Mouse (Mus musculus) B cell, adult 2 months (primary cell): ENCODE measurements around the gene Gm20708.
A peak's percentile ranks its signal among the peaks of the same experiment; 100 is the strongest.
"Not testable (repeated sequence)": the region's sequence is repeated elsewhere in the genome, so short reads cannot be mapped to it uniquely, and the experiment has no call there.

Source experiments
- DNase-seq, 2 experiments: peaks; one replicate each; pipeline ENCODE4 v3.0.0; 2022

Gene Gm20708

DNA sequence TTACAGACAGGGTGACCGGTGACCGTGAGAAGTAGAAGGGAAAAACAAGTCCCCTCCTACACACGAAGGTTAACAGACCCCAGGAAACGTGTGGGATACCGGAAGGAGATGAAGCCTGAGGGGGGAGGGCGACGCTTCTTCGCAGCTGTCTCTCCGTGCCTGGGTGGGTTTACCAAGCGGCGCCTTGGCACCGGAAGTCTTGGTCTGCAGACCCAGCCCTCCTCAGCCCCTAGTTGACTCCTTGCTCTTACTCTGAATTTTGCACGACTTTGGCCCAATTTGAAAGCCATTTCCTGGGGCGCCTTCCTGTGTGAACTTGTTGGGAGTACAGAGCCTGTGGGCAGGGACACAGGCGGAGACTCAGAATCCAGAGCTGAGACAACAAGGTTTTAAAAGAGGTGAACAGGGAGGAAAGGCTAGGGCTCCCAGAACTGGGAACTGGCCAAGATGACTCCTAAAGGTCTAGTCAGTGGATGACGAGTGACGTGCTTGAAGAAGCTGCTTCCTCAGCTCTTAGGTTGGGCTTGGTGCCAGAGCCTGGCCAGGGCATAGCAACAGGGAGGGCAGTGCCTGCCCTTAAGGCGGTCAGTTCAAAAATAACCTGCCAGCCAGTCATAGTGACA is 28.2 kb upstream of the Gm20708 start:
- peak in 1 of 2 experiments; percentile 71 for DNase-seq

DNA sequence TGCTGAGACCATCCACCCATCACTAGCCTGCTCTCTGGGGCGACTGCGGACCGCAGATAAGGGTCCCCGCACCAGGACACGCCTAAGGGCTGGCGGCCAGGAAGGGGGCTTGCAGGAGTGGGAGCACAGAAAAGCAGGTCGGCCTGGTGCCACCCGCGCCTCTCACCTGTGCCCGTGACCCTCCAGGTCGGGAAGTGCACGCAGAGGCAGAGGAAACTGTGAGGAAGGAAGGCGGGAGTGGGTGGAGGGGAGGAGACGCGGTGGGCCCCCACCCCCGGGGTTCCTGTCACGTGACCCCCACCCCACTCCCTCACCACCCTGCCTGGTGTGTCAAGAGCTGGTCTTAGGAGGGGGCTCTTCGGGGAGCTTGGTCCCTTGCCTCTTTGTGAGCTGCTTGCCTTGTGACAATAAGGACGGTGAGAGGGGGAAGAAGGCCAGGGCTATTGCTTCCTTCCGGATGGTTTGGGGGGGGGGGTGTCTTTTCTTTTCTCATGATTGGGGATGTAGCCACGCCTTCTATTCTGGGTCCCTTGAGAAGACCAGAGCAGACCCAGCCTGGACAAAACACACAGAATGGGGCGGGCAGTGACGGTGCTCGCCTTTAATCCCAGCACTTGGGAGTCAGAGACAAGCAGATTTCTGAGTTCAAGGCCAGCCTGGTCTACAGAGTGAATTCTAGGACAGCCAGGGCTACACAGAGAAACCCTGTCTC is 27.3 kb upstream of the Gm20708 start, which contains the start of the genes Tmc8 and Tmc6:
Gene Tmc8, plus strand, starts transcription at position 84 of the 712 bp plus-strand sequence.
Gene Tmc6, minus strand, starts transcription at position 206 of the 712 bp plus-strand sequence.
- DNase-seq = peak; percentile 86 to 87

DNA sequence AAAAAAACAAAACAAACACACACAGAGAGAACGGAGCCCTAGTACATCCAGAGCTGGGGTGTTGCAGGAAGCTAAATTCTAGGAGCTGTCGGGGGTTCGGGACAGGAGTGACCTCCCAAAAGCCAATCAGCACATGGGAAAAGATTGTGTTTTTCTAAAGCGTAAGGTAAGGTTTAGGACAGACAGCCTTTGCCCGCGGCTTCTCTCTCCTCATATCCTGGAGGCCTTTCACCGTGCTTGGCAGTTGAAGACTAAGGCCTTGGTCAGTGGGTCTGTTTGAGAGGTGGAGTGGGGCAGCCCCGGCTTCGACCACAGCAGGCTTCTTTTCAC is 26.8 kb upstream of the Gm20708 start:
- DNase-seq = no peak

DNA sequence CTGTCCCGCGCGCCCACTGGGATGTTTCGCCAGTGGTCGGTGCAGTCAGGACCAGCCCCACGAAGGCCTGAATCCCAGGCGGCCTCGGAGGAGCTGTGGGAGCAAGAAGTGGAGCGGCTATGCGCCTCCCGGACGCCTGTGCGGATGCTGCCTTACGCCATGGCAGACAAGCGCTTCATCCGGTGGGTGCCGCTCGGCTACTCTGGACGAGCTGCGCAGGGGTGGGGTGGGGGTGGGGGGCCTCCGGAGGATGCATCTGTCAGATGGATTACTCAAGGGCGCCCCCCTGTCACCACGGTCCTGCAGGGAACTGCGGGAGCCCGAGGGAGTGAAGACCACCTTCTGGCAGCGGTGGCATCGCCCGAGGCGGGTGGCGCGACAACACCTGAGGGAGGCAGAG is 26.4 kb upstream of the Gm20708 start:
- peak; percentile 90 to 92 for DNase-seq

DNA sequence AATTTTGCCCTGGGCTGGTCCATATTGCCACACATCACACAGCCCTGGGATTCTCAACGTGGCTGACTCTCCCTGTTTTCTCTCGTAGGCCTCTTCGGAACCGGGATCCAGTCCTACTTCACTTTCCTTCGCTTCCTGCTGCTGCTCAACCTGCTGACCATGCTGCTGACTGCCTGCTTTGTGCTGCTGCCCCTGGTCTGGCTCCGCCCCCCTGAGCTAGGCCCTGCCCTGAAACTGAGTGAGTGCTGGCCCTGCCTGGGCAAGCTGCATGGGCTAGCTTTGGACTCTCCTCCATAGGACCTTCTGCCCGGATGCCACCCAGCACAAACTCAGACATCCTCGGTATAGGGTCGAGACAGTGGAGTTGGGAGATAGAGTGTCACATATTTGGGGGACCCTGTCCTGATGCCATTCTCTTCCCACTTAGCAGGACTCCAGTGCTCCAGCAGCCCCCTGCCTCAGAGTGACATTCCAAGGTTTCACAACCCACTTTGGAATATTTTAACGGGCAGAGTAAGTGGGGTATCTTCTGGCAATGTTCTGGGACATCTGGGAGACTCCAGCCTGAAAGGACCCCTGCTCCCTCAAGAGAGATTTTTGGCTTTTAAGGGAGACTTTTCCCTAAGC is 25.7 kb upstream of the Gm20708 start:
- peak in 1 of 2 experiments; percentile 24 for DNase-seq

DNA sequence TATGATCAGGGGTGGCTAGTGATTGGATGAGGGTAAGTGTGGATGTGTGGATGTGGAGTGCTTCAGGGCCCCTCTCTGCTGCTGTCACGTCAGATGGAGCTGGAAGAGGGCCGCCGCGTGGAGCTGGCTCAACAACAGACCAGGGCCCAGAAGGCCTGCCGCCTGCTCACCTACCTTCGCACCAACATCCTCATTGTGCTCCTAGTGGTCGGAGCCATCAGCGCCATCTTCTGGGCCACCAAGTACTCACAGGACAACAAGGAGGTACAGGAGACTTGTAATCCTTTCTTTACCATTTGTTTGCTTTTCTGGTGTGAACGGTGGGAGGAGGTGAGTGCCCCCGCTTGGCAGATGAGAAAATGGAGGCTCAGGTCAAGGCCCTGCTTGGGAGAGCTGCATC is 23.2 kb upstream of the Gm20708 start:
- peak; percentile 79 for DNase-seq

DNA sequence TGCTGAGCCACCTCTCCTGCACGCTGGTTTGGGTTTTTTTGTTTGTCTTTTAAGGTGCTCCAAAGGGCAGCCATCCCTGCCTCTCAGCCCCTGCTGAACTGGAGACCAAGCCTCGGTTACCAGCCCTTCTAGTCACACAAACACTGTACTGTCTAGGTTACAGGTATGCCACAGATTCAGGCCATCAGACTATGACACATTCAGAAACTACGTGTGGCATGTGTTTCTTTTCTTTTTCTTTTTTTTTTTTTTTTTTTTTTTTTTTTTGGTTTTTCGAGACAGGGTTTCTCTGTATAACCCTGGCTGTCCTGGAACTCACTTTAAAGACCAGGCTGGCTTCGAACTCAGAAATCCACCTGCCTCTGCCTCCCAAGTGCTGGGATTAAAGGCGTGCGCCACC is 21.0 kb upstream of the Gm20708 start:
- not testable (repeated sequence) for DNase-seq

DNA sequence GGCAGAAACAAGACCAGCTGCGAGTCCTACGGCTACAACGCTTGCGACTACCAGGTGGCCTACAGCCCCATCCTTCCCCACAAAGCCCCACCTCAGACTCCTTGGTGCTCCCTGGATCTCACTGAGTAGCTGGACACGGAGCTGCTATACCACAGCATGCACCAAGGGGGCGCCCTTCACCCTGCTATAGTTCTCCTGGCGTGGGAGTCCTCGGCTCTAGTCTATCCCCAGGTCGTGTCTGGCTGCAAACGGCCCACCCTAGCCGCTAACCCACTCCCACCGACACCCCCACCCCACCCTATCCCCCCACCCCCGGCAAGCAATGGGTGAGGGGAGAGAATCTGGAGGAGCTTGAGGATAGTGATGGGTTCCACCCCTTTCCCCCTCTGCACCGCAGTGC is 19.2 kb upstream of the Gm20708 start:
- DNase-seq = peak; percentile 88 to 90

DNA sequence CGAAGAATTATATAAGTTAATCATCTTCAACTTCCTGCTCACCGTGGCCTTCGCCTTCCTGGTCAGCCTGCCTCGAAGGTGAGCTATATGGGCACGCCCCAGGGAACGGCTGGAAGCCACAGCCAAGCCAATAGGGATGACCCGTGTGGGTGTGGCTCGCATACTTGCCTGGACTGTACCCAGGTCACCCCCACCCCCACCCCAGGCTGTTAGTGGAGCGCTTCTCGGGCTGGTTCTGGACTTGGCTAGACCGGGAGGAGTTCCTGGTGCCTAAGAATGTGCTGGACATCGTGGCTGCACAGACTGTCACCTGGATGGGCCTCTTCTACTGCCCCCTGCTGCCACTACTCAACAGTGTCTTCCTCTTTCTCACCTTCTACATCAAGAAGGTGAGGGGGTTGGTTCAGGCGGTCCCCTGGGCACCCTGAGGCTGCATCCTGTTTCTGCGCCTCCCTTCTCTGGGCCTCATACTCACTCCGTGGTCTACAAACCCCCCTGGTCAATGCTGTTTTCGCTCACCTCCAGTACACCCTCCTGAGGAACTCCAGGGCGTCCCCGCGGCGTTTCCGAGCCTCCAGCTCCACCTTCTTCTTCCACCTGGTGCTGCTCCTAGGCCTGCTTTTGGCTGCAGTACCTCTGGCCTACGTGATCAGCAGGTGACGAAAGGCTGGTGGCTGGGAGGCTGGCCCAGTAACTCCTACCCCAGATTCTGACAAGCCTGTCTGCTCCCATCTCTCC is 18.6 kb upstream of the Gm20708 start:
- peak; percentile 71 to 75 for DNase-seq

DNA sequence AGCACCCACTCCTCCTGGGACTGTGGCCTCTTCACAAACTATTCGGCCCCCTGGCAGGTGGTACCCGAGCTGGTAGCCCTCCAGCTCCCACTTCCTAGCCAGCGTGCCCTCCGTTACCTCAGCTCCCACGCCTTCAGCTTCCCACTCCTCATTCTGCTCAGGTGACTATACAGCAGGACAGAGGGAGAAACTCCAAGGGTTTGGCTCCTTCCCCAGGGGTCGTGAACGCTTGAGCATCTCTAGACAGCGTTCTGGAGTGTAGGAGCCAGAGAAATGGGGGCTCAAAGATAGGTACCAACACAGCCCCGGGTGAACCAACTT is 18.1 kb upstream of the Gm20708 start:
- no peak for DNase-seq

DNA sequence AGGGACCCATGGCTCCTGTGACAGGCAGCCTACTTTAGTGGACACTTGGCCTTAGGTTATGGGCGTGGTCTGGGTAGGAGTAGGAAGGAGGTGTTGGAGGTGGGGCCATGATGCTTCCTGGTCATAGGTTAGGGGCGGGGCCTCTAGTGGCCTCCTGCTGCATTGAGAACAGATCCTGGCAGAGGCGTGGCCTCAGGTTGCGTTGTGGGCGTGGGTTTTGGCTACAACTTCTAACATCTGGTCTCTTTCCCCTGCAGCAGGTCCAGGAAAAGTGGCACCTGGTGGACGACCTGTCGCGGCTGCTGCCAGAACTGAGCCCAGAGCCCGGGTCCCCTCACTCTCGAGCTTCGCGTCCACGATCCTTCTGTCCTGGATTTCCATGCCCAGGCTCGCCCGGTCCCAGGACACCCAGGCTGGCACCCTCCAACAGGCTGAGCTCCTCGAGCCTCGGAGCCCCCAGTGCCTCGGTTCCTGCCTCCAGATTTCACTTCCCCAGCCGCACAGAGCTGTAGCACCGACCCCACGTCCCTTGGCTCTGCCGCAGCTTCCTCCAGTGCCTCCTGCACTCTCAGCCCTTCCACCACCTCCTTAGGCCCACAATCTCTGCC is 17.1 kb upstream of the Gm20708 start:
- DNase-seq = peak; percentile 86 to 89

DNA sequence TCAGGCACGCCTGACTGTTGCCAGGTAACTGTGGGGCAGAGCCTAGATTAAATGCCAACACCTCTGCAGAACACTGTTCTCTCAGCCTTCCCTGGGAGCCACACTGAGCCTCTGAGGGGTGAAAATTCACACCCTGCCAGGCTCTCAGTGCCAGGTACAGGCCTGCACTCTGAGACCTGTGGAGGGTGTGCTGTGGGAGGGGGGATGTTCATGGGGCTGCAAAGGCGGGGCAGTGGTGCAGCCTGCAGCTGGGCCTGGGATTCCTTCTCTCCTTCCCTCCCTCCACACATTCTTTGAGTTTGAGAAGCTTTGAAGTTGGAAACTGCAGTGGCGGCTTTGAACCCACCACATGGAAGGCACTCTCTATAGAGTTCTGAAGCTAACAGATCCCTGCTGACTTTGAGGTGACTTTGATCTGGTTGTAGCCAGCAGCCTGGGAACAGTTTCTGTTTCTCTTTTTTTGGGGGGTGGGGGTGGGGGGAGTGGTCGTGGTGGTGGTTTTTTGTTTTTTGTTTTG is 15.4 kb upstream of the Gm20708 start:
- no peak for DNase-seq

DNA sequence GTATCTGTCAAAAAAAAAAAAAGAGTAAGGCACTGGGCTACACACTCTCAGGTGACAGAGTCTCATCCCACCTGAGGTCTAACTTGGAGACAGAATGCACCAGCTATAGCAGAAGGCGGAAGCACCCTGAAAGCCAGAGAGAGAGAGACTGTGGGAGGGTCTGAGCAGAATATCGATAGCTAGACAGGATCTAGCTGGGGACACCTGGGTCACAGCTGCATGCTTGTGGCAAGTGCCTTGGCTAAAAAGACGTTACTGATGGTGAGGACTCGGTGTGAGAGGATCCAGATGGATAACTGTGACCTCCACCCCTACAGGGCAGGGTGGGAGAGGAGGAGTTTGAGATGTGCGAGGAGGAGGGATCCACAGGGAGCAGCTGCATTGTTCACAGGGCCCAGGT is 12.5 kb upstream of the Gm20708 start:
- DNase-seq = no peak

DNA sequence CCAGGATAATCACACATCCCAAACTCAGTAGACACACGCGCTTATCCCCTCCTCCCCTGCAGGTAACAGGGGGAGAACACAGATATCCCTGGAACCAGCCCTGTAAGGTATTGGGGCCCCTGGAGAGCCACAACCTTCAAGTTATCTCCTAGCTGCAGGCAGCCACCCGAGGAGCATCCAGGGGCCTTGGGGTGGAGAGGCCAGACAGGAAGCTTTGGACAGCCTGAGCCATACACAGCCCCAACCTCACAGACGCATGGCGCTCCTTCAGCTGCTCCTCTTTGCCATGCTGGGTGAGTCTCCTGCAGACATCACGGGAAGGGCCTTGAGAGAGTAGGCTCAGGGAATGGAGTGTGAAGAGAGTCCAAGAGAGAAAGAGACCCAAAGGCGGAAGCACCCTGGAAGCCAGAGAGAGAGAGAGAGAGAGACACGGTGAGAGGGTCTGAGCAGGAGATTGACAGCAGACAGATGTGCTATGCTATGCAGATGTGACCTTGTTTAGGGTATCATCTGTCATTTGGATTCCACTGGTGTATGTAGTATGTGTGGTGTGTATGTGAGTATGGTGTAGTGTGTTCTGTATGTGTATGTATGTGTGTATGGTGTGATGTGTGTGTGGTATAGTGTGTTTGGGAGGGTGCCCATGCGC is 11.8 kb upstream of the Gm20708 start, which contains the start of gene 6030468B19Rik:
Gene 6030468B19Rik, plus strand, starts transcription at position 150 of the 649 bp plus-strand sequence.
- no peak for DNase-seq

DNA sequence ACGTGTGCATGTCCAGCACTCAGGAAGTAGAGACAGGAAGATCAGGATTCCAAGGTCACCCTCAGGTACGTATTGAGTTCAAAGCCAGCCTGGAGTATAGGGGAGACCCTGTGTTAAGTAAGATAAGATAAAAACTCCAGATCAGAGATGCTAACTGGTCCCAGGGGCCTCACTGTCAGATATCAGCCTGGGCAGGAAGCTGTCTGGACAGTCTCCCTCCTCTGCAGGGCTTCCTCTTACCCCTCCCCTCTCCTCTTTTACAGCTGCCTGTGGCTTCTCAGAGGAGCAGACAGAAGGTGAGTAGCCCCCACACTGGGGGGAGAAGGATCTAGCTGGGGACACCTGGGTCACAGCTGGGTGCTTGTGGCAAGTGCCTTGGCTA is 11.3 kb upstream of the Gm20708 start:
- DNase-seq = peak; percentile 62 to 70

DNA sequence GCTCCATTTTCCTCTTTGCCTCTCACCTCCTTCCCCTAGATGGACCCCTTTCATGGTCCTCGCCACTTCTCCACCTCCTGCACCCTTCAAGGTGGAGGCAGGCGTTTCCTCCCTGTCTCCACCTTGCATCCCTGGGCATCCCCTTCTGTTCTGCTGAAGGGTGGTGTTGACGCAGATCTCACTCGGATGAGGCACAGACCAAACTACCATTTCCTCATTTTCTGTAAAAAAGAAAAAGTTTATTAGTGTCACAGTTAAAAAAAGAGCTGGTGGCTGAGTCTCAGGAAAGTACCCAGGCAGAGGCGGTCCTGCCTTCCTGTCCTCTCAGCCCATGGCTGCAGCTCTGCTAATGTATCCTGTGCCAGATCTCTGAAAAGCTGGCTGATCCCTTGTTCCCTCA is 10.3 kb upstream of the Gm20708 start:
- peak; percentile 75 to 80 for DNase-seq

DNA sequence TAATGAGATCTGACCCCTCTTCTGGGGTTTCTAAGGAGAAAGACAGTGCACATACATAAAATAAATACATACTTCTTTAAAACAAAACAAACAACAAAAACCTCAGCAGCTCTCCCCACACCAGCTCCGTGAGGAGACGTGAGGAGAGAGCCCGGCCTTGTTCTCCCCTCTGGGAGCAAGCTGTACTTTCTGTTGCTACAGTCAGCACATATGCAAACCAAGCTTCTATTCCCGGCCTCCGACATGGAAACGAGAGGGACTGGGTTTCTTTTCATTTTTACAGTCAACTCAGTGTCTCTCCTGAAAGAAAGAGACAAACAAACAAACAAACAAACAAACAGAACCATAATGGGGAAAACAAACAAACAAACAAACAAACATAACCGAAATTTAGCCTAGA is 9.4 kb upstream of the Gm20708 start:
- no peak for DNase-seq

DNA sequence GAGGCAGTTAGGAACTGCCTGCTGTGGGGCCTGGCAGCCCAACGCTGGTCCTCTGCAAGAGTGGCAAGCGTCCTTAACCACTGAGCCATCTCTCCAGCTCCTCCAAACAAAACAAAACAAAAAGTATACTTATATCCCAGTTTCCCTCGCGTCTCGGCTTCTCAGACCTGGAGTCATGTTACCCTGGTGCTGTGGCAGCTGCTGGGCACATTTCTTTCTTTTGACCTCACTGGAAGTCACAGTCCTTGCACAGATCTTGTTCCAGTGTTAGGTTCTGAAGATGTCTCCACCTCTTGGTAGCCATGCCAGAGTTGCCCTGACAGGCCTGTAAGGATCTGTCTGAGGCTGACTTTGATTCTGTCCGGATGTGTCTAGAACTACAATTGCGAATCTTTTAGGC is 7.8 kb upstream of the Gm20708 start:
- DNase-seq = no peak

DNA sequence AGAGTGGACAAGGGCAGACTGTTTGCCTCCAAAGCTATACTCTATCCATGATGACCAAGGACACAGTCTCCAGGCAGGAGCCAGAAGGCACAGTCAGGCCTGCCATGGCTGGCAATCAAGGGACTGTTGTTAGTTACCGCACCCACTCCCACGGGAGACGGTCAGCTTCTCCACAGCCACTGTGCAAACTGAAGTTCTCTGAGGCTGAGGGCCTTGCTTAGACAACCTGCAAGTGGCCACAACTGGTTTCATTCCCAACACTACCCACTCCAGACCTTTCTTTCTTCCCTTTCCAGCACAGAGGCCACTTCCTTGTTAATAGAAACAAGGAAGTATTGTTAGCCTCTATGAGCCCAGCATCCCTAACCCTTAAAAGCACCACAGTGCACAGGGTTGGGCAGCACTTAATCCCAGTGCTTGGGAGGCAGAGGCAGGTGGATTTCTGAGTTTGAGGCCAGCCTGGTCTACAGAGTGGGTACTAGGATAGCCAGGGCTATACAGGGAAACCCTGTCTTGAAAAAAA is 6.2 kb upstream of the Gm20708 start:
- no peak for DNase-seq

DNA sequence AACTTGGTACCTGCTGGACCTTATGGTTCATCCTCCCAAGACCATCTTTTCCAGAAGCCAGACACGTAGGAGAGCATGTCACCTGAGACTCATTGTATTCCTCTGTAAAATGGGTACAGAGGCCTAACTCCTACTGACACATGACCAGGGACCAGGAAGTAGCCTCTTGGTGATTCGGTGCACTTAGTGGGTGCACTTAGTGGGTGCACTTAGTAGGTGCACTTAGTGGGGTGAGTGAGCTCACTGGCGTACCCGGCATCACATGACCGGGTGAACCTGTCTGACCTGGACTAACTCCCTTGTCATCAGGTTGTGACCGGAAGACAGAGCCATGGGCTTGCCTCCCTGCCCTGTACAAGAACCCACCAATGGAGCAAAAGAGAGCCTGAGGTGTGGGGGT is 2.7 kb upstream of the Gm20708 start:
- DNase-seq = no peak

DNA sequence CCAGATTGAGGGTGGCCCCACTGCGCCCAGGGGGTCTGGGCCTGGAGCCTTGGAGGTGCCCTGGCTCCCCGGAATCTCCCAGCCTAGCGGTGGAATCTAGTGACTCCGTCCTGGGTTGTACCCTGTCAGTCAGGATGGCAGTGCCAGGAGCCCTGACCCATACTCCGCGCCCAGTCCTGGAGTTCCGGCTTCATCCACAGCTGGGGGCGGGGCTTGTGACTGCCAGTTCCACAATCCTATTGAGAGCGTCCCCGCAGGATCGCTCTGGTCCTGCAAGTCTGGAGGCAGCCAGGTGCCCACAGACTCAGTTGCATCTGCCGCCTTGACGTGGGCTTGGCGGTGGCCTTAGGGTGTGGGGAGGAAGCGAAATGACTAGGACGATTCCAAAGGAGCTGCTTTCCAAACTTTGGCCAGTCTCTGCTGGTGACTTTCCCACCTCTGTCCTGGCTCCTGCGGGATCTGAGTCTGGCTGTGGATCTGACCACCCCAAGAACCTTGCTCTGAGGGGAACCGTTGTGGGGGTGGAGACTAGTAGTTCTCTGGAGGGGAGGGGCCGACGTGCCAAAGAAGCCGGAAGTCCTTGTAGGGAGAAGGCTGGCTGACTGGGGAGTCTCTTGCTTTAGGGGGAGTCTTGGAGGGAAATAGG is 1.1 kb downstream of the Gm20708 start:
- DNase-seq = peak; percentile 83 to 84

DNA sequence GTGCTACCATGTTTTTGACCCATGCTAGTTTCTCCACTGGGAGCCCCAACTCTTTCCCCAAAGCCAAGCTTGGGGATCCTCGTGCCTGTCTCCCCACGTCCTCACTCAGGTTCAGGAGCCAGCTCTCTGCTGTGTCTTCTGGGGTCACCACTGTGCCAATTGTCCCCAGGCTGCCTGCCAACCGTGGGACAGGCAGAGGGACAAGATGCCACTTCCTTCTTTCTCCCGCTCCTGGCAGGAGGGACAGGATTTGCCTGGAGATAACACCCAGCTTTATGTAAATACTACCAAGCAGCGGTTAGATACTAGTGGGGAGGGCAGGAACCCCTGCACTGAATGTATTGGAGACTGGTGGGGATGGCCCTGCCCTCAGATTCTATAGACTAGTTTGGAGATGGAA is 4.4 kb downstream of the Gm20708 start:
- DNase-seq = no peak
